Mouse (Mus musculus): ENCODE data around the gene Klhl36. TPM values are rescaled to one million over a fixed set of nuclear protein-coding genes. Genes with fewer than 3 reads are reported as not detected.

Gene Klhl36
- total RNA-seq, 2 experiments from 2014 or later: 4.9 to 5.8 TPM

GRCm38 (mm10) chr8:119918155-119918567 is 56.1 kb downstream of the Klhl36 start:
- no peak for DNase-seq (ENCODE audit: low spot score in 2 of 2)

- no peak for DNase-seq (ENCODE audit: low spot score in 2 of 2)
Observed at GRCm38 (mm10) chr8:119923259-119923658, 61.2 kb downstream of the Klhl36 start.

GRCm38 (mm10) chr8:119925428-119925827 is 63.4 kb downstream of the Klhl36 start:
- DNase-seq (ENCODE audit: low spot score in 2 of 2): no peak

DNA sequence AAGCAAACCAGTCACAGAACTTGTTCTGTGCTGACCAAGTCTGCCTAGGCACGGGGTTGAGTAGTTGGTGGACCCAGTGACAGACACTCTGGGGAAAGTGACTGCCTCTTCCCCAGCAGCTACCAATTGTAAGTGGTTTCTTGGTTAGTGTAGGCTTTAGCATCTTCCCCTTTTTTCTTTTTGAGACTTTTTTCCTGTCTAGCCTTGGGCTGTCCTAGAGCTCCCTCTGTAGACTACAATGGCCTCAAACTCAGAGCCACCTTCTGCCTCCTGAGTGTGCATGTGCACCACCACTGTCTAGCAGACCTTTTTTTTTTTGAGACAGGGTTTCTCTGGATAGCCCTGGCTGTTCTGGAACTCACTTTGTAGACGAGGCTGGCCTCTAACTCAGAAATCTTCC is 64.4 kb downstream of the Klhl36 start:
- no peak for DNase-seq (ENCODE audit: low spot score in 2 of 2)

Other genes with a start within 250 kb of the Klhl36 start
- gene Adad2, start 249.5 kb upstream of the Klhl36 start, total RNA-seq (2021): not detected
- gene Kcng4, start 226.6 kb upstream of the Klhl36 start, total RNA-seq (2021): under 1 TPM; 0.60 to 0.61 TPM
- gene Wfdc1, start 195.9 kb upstream of the Klhl36 start, total RNA-seq (2021): 10 to 100 TPM in 1 of 2 experiments, 1 to 10 TPM in 1; 8.9 to 12.2 TPM
- gene Atp2c2, start 162.3 kb upstream of the Klhl36 start, total RNA-seq (2021): under 1 TPM; 0.13 to 0.56 TPM
- 1 to 10 TPM; 8.4 to 9.7 TPM for gene Tldc1, start 83.8 kb upstream of the Klhl36 start, total RNA-seq (2021)
- 10 to 100 TPM; 43.6 to 52.1 TPM for gene Cotl1, start 21.7 kb upstream of the Klhl36 start, total RNA-seq (2021)
- 100 to 1,000 TPM; 114 to 127 TPM for gene Usp10, start 48.1 kb downstream of the Klhl36 start, total RNA-seq (2021)
- 1 to 10 TPM; 1.3 to 8.5 TPM for gene Gm20388, start 48.6 kb downstream of the Klhl36 start, total RNA-seq (2021)
- 10 to 100 TPM in 1 of 2 experiments, 1 to 10 TPM in 1; 9.5 to 12.8 TPM for gene Crispld2, start 130.2 kb downstream of the Klhl36 start, total RNA-seq (2021)
- gene Zdhhc7, start 239.2 kb downstream of the Klhl36 start, total RNA-seq (2021): 10 to 100 TPM; 39.5 to 57.7 TPM

All from adrenal gland, adult 18-20 months (tissue).